Mouse (Mus musculus): ENCODE measurements around the gene Stxbp4. TPM values are rescaled to one million over a fixed set of nuclear protein-coding genes. Genes with fewer than 3 reads are reported as not detected.
A peak's percentile ranks its signal among the peaks of the same experiment; 100 is the strongest.

The Stxbp4 gene
- total RNA-seq (2021) = 10 to 100 TPM in 1 of 2 experiments, 1 to 10 TPM in 1; 9.4 to 12.7 TPM

DNA sequence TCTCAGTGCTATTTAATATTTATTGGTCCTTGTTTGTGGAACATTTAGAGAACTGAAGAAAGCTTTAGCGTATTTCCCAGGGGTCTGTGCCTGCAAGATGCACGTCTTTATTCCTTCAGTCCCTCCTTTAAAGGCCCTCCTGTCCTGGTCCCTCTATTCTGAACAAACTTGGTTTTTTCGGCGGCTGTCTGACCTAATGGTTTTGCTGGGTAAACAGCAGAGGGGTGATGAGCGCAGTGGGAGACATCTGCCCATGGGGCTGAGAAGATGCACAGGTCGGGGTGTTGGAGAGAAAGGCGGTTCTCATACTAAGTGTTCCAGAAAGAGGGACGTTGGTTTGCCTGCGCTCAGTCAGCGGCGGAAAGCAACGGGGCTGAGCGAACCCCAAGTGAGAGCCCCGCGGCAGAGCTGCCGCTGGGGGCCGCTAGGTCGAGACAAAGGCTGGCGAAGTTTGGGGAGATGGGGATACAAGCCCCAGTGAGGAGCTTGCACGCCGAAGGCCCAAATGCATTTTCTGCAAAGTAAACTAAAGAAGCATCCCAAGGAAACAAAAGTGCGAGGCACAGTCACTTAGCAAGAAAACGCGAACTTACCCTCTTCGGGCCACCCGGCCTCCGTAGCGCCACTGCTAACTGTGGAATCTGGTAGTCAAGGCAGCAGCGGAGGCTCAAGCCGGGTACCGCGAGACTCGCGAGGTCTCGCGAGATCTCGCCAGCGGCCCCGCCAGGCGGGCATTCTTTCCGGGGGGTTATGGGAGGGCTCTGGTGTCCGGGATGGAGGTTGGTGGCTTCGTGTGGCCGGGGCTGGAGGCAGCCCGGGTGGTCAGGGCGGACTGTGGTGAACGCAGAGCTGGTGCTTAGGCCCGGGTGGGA is at the start of gene Stxbp4, which contains the start of gene Cox11:
TSS of gene Stxbp4 (minus strand) at position 645 of the 872 bp plus-strand sequence.
TSS of gene Cox11 (plus strand) at position 734 of the 872 bp plus-strand sequence.
- intact Hi-C loops (cut with DNase I) = no loop called here
- DNase-seq (ENCODE audit: low spot score in 2 of 2) = peak; percentile 93 to 96

DNA sequence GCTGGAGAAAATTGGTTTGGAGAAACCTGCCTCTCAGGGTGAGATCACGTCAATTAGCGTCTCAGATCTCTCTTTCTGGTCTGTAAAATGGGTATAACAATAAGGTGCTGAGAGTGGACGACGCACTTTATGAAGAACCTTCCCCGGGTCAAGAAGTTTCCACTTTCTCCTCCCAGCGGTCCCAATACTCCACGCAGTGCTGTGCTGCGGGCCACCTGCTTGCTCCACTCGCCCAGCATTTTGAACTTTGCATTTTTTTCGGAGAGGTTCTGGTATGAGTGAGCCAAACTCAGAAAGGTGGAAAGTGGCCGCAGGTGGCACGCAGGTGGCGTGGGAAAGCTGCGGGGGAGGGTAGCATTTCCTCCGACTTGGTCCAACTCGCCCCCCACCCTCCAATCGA is 49.2 kb upstream of the Stxbp4 start:
- no peak for DNase-seq (ENCODE audit: low spot score in 2 of 2)
- intact Hi-C loops (cut with DNase I) = no loop called here

DNA sequence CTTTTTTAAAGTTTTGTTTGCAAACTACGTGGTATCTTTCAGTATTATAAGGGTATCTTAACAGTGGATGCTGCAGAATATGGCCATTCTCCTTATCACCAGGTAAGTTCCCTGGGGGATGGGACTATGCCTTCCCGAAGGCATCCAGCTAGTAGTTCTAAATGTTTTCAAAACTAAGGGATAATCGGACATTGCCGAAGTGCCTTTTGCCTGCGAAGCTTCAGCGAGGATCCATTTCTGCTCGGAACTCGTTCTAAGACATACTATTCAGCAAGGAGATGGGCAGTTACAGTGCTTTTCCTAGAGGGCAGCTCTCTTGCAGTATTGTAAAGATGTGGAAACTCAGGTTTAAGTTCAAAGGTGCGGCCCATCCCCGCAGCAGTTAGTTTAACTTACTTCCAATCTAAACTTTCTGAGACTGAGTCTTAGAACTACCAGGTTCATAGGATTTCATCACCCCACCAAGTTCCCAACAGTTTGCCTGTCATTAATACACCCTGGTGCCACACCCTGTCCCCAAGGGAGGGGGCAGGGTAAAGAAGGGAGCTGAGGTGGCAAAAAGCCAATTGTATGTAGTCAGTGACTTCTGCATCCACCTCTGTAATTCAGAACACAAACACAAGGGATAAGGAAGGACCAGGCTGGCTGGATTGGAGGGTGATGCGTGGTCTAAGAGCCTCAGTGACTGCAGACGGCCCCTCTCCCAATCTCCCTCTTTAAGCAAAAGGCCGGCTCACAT is 48.6 kb upstream of the Stxbp4 start:
- no peak for DNase-seq (ENCODE audit: low spot score in 2 of 2)
- intact Hi-C loops (cut with DNase I) = no loop called here

DNA sequence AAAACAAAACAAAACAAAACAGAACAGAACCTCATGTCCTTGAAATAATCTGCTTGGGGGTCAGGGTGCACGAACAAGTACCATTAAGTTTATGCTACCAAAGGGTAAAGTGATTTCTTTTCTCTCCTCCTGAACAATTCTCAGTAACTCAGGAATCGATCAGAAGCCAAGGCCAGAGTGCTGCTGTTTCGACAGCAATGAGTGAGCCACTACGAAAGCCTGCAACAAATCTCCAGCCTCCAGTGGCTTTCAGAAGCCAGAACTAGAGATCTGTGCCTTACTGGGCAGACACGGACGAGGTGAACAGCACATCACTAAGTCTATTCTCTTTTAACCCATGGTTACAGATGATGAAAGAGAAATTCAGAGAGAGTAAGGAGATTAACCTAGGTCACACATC is 47.3 kb upstream of the Stxbp4 start:
- DNase-seq (ENCODE audit: low spot score in 2 of 2) = no peak
- intact Hi-C loops (cut with DNase I) = no loop called here

DNA sequence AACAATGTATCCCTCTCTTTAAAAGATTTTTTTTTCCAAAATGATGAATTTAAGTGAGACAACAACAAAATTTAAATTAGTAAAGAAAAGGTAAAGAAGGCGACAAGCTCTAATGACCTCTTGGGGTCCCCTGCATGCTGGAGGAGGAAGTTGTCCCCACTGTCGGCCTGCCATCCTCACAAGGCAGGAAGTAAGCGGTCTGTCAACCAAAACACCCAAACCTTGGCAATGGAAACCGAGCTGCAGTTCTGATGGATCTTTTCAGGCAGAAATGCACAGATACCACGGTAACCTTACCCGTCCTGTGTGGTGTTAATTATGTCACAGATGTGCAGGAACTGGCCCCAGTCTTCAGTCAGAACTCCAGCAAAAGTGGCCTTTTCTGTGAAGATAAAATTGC is 46.9 kb upstream of the Stxbp4 start:
- no peak for DNase-seq (ENCODE audit: low spot score in 2 of 2)
- intact Hi-C loops (cut with DNase I) = no loop called here

DNA sequence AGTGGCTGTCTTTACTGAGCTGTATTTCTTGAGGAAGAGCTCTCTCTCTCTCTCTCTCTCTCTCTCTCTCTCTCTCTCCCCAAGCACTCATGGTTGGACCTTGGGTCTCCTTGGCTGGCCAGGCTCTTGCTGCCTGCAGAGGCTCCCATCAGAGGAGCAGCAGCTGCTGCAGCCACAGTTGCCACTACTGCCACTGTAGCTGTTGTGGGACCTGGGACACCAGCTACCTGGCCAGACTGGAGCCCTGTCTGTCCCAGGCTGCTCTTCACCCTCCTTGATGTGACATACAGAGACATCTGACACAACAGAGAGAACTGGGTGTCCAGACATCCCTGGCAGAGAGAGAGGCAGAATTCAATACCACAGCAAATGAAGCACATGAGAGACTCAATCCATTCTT is 43.3 kb upstream of the Stxbp4 start:
- no peak for DNase-seq (ENCODE audit: low spot score in 2 of 2)
- intact Hi-C loops (cut with DNase I) = no loop called here

DNA sequence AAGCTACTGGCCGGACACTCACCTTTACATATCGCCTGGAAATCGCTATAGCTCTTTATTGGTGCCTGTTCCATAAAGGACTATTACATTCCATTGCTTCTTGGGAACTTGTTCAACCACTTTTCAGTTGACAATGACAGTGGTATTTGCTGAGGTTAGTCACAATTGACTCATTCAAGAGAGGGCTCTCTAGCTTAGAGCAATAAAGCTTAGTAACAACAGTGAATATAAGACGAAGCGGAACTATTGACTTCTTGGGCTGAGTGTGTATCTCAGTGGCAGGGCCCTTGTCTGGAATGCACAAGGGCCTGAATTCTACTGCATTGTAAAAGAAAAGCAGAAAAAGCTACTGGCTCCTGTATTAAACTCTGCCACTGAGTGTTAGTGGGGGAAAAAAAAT is 40.7 kb upstream of the Stxbp4 start:
- DNase-seq (ENCODE audit: low spot score in 2 of 2) = no peak
- intact Hi-C loops (cut with DNase I) = no loop called here

DNA sequence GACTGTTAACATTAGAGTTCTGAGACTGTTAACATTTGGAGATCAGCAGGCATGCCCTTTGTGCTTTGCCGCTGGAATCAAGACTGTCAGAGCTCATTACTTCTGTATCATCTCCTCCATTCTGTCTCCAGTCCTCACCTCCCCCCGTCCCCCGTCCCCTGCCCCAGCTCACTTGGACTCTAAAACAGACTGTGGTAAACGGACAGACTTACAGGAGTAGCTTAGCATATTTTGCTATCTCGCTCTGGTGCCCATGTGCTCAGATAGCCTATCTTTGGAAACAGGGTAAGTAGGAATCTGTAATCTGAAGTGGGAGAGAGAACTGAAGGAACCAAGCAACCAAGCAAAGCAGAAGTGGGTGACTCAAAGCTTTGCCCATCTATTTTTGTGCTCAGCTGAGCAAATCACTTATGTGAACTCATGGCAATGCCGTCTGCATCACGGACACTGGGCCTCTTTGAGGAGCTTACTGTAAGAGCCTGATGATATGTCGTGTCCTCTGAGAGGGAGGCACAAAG is 39.9 kb upstream of the Stxbp4 start:
- intact Hi-C loops (cut with DNase I) = no loop called here
- peak in 1 of 2 experiments; percentile 49 for DNase-seq (ENCODE audit: low spot score in 2 of 2)

DNA sequence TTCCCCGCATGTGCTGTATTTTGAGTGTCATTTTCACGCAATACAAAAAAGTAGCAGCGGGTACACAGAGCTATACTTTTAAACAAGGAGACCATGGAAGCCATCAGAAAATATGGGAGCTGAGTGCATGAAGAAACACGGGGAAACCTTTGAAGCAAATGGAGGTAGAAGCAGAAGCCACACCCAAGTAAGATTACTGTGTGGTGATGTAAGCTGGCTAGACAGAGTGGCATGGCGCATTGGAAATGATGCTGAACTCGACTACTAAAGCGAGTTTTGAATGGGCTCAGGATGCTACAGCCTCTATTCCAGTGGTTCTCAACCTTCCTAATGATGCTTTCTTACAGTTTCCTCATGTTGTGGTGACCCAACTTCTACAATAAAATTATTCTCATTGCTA is 39.1 kb upstream of the Stxbp4 start:
- DNase-seq (ENCODE audit: low spot score in 2 of 2) = no peak
- intact Hi-C loops (cut with DNase I) = no loop called here

DNA sequence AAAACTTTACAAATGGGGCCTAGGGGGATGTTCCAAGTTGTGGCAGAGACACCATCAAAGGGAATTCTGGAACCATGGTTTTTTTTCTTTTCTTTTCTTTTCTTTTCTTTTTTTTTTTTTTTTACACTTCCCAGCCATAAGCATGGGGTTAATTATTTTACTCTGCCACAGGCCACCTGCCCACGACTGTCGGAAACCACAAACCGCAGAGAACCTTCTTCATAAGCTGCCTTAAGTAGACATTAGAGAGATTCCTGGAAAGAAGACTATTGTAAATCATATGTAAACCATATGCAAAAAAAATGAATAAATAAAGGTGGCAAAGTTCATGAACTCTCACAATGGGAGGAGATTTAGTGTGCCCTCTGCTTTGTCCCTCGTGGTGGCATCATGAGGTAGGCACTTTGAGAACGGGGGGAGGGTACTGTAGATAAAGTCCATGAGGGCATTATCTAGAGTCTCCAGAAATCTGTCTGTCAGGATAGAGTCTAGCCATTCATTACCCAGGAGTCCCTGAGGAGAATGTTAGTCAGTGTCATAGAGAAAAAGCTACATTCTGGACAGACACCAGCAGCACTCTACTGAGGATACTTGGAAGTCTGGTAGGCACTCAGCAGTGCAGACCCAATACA is 37.7 kb upstream of the Stxbp4 start:
- DNase-seq (ENCODE audit: low spot score in 2 of 2) = no peak
- intact Hi-C loops (cut with DNase I) = no loop called here

DNA sequence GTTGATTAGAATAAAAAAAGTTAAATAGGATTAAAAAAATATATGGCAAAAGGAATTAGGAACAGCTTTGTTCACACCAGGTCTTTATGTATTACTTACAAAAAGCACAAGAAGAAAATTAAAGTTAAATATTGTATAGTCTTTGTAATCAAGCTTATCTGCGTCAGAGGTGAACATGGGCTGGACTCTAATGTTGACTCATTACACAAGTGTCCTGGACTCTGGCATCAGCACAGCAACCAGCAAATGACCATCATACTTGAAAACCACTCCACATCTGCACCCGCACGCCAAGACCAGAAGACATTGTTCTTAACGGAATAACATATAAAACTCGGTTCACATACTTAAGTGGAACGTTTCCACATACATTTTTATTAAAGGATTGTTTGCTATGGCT is 29.4 kb upstream of the Stxbp4 start:
- no peak for DNase-seq (ENCODE audit: low spot score in 2 of 2)
- intact Hi-C loops (cut with DNase I) = no loop called here

DNA sequence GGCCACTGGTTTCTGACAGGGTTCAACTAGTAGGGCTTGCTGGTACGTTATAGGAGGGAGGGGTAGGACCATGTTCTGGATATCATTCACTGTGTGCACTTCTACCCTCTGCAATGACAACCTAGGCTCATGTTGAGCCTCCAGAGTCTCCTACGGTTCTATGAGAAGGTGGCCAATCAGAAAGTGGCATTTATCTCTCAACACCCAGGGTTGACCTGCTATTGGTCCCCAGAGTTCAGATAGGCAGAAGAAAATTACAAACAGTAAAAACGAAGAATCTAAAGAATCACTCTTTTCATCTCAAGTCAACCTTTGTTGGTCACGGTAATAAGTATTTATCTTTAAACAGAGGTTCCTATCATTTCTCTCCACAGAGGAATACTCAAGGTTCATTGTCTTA is 29.0 kb upstream of the Stxbp4 start:
- intact Hi-C loops (cut with DNase I) = no loop called here

DNA sequence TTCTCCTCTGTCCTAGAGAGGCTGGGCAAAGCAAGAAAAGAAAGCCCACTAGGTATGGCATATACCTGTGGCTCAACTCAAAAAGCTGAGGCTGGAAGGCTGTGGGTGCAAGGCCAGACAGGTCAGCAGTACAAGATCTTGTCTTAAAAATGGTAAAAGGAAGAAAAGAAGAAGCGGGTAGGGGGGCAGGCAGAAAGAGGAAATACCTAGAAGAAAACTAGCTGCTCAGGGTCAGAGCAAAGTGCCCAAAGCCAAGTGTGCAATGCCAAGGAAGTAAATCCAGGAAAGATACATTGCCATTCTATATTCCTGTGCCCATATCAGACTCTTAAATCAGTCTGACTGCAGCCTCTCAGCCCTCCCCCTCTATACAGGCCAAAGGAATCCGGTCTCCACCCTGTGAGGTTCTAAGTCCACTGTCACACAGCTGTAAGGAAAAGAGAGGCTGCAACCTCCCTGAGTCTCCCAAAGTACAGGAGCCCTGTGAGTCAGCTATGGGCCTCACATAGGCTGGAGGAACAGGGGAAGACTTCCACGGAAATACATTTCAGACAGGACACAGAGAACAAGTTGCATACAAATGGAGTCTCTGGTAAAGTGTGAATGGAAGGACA is 28.4 kb upstream of the Stxbp4 start:
- no peak for DNase-seq (ENCODE audit: low spot score in 2 of 2)
- intact Hi-C loops (cut with DNase I) = no loop called here

More for the DNA sequence above, 29.0 kb upstream of the Stxbp4 start:
- no peak for DNase-seq (ENCODE audit: low spot score in 2 of 2)

DNA sequence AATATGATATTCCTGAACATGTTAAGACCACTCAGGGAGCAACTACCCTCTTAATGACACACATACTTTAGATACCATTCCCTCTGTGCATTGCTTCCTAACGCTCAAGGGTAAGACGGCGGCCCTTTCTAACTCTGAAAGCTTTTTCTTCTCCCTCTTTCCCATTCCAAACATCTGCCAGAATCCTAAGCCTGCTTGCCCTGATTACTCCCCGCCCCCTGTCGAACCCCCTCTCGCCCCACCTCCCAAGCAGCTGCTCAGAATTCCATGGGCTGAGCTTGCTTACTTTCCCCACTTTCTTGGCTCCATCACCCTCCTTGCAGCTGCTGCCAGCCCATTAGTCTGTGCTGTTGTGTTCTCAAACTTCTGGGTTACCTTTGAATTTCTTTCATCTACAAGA is 27.3 kb upstream of the Stxbp4 start:
- no peak for DNase-seq (ENCODE audit: low spot score in 2 of 2)
- intact Hi-C loops (cut with DNase I) = no loop called here

DNA sequence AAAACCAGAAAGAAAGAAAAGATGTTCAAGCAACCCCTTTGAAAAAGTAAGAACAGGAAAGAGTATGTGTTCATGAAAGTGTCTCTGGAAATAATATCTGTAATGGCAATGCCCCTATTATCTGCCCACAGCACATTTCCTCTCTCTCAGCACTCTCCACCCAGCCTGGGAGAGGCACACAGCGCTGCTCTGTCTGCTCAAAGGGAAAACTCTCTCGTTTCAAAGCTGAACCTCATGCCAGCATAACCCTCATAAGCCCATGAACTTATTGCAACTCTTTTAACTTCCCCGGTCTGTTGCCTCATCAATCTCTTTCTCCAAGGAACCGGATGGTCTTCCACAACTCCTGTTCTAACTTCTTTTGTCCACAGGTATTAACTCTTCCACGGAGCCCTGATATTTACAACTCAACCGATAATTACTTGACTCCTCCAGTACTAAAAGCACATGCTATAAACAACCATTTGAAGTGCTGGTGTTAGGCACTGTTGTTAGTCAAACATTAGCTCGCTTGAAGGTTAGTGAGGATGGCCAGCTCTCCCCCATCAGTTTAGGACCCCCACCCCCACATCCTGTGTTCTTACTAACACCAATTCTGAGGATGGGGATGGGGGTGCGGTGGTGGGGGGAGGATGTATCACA is 26.6 kb upstream of the Stxbp4 start:
- intact Hi-C loops (cut with DNase I) = no loop called here
- no peak for DNase-seq (ENCODE audit: low spot score in 2 of 2)

DNA sequence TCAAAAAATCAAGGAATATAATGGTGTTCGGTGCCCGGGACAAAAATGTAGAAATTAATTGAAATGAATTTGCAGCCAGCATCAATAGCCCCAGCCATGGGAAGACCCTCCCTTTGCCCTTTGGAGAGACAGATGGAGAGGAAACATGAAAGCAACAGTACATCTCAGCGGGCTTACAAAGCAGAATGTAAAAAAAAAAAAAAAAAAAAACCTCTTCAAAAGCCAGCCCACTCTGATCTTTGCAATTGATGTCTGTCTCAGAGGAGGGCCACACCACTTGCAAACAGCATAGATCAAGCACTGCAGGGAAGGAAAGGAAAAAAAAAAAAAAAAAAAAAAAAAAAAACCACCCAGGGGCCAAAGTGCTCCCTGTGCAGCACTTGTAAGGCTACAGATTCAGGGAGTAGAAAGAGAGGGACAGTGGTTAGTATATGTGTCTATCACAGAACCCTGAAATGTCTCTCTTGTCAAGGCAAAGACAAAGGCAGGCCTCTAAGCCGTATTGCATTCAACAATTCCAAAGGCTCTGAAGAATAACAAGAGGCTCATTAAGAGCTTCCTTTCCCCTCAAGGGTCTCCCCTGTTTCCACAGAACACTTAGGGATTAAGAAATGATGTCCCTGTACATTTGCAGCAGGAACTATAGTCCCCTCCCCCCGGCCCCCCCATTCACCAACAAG is 25.9 kb upstream of the Stxbp4 start:
- no peak for DNase-seq (ENCODE audit: low spot score in 2 of 2)
- intact Hi-C loops (cut with DNase I) = no loop called here

DNA sequence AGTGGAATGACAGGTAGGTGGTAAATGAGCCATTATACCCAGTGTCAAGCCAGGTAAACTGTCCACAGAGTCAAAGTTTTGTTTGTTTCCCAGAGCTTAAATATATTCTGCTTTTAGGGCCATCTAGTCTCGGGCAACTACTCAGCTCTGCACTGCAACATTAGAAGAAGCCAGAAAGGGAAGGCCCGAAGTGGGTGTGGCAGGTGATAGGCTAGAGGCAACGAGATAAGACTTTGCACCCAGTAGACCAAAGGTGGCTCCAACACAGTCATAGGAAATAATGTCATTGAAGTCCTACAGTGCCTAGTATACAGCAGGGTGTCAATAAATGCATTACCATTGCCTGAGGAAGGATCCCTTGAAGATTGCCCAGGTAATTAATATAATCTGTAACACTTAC is 25.2 kb upstream of the Stxbp4 start:
- DNase-seq (ENCODE audit: low spot score in 2 of 2) = no peak
- intact Hi-C loops (cut with DNase I) = no loop called here

DNA sequence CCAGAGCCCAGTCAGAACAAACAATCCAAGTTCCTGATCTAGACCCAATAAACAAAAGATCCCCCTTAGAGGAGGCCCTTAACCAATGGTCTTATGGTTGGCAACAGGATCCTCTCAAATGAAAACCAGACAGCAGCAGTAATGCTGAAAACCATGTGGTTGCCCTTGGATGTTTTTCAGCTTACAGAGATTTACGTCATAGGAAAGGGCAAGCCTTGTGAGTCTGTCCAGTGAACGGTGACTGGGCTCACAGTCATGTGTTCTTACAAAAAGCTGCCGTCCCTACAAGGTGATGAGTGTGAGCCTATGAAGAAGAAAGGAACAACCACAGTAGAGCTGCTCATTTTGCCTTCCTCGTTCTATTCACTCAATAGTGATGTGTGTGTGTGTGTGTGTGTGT is 22.8 kb upstream of the Stxbp4 start:
- intact Hi-C loops (cut with DNase I) = no loop called here
- no peak for DNase-seq (ENCODE audit: low spot score in 2 of 2)

DNA sequence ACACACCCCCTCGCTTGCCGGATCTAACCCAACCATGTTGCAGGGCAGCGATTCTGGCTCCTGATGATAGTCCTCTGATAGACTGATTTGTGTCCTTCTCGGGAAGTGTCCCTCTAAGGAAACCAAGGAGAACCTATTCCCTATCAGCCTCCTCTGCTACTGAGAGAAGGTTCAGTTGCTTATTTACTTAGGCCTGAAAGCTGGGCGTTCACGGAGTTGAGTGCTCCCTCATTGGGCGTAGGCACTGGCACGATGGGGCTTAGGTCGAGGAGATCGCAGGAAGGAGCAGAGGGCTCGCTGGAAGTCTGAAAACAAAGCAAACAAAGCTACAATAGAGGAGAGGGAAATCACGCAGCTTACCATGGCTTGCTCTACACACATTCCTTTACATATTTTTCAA is 19.6 kb upstream of the Stxbp4 start:
- intact Hi-C loops (cut with DNase I) = no loop called here
- no peak for DNase-seq (ENCODE audit: low spot score in 2 of 2)

Data from left cerebral cortex, postnatal 36 days (tissue).